Mouse (Mus musculus) kidney, embryonic 15.5 days (tissue): ENCODE measurements around the gene Dhfr. TPM values are rescaled to one million over a fixed set of nuclear protein-coding genes. Genes with fewer than 3 reads are reported as not detected.
A peak's percentile ranks its signal among the peaks of the same experiment; 100 is the strongest.

Source experiments
- ATAC-seq: fragments of 200-750 bp; cut with Nextera tagmentation; replicated peaks from 2 replicates; pipeline ENCODE4 v1.8.0; 2017; ENCODE audit warnings: moderate TSS enrichment; ENCODE audit not compliant: low FRiP score
- H3K27ac ChIP-seq: fragments of 300-500 bp; sonication (generic); 2 replicates; pipeline ENCODE4 v1.5.1; 2015; ENCODE audit warnings: mild to moderate bottlenecking, inconsistent platforms
- H3K27me3 ChIP-seq: fragments of 300-500 bp; sonication (generic); 2 replicates; pipeline ENCODE4 v1.6.1; 2015; ENCODE audit warnings: inconsistent platforms
- H3K36me3 ChIP-seq: fragments of 300-500 bp; sonication (generic); 2 replicates; pipeline ENCODE4 v1.6.1; 2015; ENCODE audit warnings: inconsistent platforms
- H3K4me1 ChIP-seq: fragments of 300-500 bp; sonication (generic); 2 replicates; pipeline ENCODE4 v1.6.1; 2015; ENCODE audit warnings: inconsistent platforms
- H3K4me2 ChIP-seq: fragments of 300-500 bp; sonication (generic); 2 replicates; pipeline ENCODE4 v1.6.1; 2015; ENCODE audit warnings: moderate library complexity, mild to moderate bottlenecking, inconsistent platforms
- H3K4me3 ChIP-seq: fragments of 300-500 bp; sonication (generic); replicated peaks from 2 replicates; pipeline ENCODE4 v1.5.1; 2015; ENCODE audit warnings: mild to moderate bottlenecking, inconsistent platforms
- H3K9ac ChIP-seq: fragments of 300-500 bp; sonication (generic); 2 replicates; pipeline ENCODE4 v1.6.1; 2015; ENCODE audit warnings: mild to moderate bottlenecking, inconsistent platforms
- H3K9me3 ChIP-seq: fragments of 300-500 bp; sonication (generic); replicated peaks from 2 replicates; pipeline ENCODE4 v1.6.1; 2016; ENCODE audit warnings: inconsistent platforms
- WGBS: fragments of 180-500 bp; shearing (Covaris S2); methylation state at CpG from one replicate; pipeline ENCODE4 v1.1.7; 2015; ENCODE audit warnings: mixed read lengths; 5-methylcytosine and 5-hydroxymethylcytosine counted together
- polyA plus RNA-seq: library from polyadenylated mRNA; unstranded; fragments of >200 nt; fragmentation: Nextera tagmentation; extraction: Ambion mirVana; gene quantifications from 2 replicates; pipeline ENCODE4 v1.2.1, GENCODE M21; 2015

Gene Dhfr
- polyA plus RNA-seq, 1 experiment from 2014 or later = 22.0 TPM

DNA sequence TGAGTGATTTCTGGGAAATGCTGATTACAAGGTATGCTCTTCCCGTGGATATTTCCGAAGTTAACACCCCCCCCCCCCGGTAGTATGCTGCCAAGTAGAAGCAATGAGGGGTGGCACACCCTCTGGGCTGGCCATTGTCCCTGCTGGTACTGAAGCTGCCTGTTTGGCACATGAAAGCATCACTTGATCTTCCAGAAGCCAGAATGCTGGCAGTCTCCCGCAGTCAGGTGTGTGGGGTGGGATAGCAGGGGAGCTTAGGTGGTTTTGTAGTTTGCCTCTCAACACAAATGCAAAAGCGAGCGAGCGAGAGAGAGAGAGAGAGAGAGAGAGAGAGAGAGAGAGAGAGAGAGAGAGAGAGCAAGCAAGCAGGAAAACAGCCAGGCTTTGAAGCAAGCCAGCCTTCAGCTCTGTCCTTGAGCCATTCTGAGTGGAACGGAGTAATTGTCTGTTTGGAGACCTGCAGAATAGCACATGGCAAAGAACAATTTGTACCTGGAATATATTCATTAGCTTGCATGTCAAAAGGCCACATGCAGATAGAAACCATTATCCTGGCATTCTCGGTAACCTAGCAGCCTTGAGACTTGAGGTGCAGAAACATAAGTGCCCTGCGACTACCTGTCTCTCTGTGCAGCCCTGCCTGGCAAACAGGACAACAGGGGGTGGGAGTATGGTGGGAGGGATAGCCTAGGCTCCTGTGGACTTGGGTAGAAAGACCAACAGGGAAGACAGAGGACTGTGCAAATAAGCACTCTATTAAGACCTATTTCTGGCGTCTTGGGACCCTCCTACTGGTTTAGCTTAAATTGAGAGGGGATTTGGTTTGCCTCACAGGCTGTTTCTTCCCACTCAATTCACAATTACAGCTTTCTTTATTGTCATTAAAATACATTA is 44.2 kb downstream of the Dhfr start:
- no peak overlapping the region for H3K4me2 ChIP-seq
- no peak for ATAC-seq
- 74% methylated on average over 11 of the region's 11 CpGs for WGBS

DNA sequence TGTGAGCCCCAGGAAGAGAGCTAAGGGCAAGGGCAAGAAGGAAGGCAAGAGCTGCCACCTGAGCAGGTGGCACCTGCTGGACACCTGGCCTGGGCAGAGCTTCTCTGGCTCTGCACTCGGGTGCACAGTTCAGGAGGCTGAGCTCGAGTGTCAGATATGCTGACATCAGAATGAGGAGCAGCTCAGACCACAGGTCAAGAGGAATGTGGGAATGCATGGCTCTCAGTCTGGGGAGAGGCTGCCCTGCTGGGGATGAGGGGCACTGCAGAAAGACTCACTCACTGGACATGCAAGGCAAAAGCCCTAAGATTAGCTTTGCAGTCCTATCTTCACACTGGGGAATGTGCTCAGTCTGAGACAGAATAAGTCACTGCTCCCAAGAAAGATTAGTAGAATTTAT is 47.5 kb downstream of the Dhfr start:
- ATAC-seq = 0 out of 2 replicates have a peak, but pooled peaks have one; percentile 25
- Histone ChIP-seq H3K36me3 (no peaks in the 10 kb centered on the region), H3K4me1 (no peaks in the 10 kb centered on the region), H3K9ac (no peak overlapping the region), H3K4me2 (no peak overlapping the region), H3K27ac (no peak overlapping the region), H3K9me3 (no peaks in the 10 kb centered on the region), H3K27me3 (no peaks in the 10 kb centered on the region), H3K4me3 (no peak overlapping the region)
- 21% methylated on average over 2 of the region's 2 CpGs for WGBS

More for the DNA sequence above, 44.2 kb downstream of the Dhfr start:
- Histone ChIP-seq H3K27me3 (no peaks in the 10 kb centered on the region), H3K9ac (no peak overlapping the region), H3K4me1 (no peaks in the 10 kb centered on the region), H3K36me3 (no peaks in the 10 kb centered on the region), H3K27ac (no peak overlapping the region), H3K9me3 (no peaks in the 10 kb centered on the region), H3K4me3 (no peak overlapping the region)

DNA sequence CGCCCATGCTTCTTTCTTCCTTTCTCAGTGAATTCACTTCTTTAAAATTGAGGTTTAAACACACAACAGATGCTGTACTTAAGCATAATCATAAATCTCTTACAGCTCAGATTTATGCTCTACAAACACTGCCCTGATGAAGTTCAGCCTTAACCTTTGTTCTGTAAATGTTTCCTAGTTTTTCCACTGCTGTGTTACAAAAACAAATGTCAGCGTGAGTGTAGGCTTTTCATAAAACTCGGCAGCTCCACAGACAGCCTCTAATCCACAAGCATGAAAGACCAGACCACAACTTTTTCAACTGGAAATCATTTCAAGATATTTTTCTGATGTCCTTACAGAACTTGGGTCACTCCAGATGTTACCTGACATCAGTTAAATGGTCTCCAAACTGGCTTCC is 49.0 kb downstream of the Dhfr start:
- H3K4me3 ChIP-seq = no peak overlapping the region
- 46% methylated on average over 3 of the region's 3 CpGs for WGBS
- H3K9me3 ChIP-seq = no peaks in the 10 kb centered on the region
- no peak for ATAC-seq
- no peak overlapping the region for H3K9ac ChIP-seq
- H3K4me2 ChIP-seq = no peak overlapping the region
- H3K27me3 ChIP-seq = no peaks in the 10 kb centered on the region
- no peak overlapping the region for H3K27ac ChIP-seq
- no peaks in the 10 kb centered on the region for H3K4me1 ChIP-seq
- H3K36me3 ChIP-seq = no peaks in the 10 kb centered on the region

- Histone ChIP-seq H3K9ac (no peak overlapping the region), H3K36me3 (no peaks in the 10 kb centered on the region), H3K27ac (no peak overlapping the region), H3K9me3 (no peaks in the 10 kb centered on the region), H3K4me2 (no peak overlapping the region), H3K4me3 (no peak overlapping the region), H3K4me1 (no peaks in the 10 kb centered on the region), H3K27me3 (no peaks in the 10 kb centered on the region)
- ATAC-seq = no peak
- 73% methylated on average over 2 of the region's 2 CpGs for WGBS
These were observed 56.0 kb downstream of the Dhfr start for GRCm38 (mm10) chr13:92410486-92410885.

DNA sequence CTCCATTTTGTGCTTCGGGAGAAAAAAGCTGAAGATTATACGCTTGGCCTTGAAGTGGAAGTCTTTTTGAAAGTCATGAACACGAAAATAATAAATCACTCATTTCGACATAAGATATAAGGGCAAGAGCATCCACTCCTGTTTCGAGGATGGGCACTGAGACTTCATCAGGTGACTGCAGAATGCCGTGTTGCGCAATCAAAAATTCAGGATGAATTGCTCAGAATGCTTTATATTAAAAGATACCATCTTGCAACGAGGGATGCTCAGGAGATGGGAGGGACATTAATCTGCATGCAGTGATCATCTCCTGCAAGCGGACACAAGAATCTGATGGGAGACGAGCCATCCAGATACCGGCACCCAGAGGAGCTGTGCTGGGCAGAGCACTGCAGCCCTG is 65.1 kb downstream of the Dhfr start:
- H3K4me2 ChIP-seq = no peak overlapping the region
- H3K4me1 ChIP-seq = no peaks in the 10 kb centered on the region
- H3K27me3 ChIP-seq = peaks cover 32% of the 10 kb centered on the region
- WGBS = 88% methylated on average over 11 of the region's 11 CpGs
- no peak overlapping the region for H3K9ac ChIP-seq
- H3K4me3 ChIP-seq = no peak overlapping the region
- H3K36me3 ChIP-seq = no peaks in the 10 kb centered on the region
- no peaks in the 10 kb centered on the region for H3K9me3 ChIP-seq
- H3K27ac ChIP-seq = no peak overlapping the region
- no peak for ATAC-seq

DNA sequence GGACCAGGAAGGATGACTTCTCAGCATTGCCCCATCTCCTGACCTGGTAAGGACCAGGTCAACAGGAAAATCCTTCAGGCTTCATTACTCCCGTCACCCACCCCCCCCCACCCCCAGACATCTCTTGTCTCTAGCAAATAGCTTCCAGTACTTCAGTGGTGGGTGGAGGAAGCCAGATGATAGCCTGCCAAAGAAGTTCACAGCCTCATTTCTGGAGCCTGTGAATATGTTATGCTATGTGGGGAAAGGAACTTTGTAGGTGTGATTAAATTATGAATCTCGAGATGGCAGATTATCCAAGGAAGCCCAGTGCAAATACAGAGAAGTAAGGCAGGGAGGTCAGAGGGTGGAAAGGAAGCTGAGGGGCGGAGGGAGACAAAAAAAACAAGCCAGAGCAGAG is 69.2 kb downstream of the Dhfr start:
- 35% methylated on average over 3 of the region's 3 CpGs for WGBS
- ATAC-seq = no peak
- Histone ChIP-seq H3K4me1 (peaks cover 20% of the 10 kb centered on the region), H3K27me3 (peaks cover 73% of the 10 kb centered on the region), H3K9ac (no peak overlapping the region), H3K9me3 (no peaks in the 10 kb centered on the region), H3K36me3 (no peaks in the 10 kb centered on the region), H3K4me2 (no peak overlapping the region), H3K4me3 (no peak overlapping the region), H3K27ac (no peak overlapping the region)

DNA sequence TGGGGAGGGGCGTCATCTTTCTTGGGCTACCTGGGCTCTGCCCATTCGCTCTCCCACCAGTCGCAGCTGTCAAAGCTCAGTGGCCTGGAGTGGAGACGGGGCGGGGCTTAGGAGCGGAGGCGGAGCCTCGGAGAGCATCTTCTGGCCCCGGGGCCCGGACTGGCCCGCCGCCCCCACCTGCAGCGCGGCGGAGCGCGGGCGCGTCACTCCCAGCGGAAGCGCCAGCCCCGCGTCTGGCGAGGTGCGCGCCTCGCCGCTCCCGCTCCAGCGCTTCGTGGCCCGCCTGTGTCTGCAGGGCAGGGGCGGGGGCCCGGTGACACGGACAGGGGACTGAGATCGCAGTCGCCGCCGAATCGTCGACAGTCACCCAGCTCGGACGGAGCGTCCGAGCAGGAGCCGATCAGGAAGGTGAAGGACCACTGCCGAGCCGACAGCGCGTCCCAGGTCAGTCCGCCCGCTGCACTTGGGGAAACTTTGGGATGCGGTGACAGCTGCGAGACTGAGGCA is 71.3 kb downstream of the Dhfr start, which contains the start of gene Ankrd34b:
Gene Ankrd34b (plus strand): TSS at position 139 of the 507 bp plus-strand sequence.
- under 1% methylated on average over 49 of the region's 54 CpGs for WGBS
- H3K4me2 ChIP-seq = peak within 1 kb of the TSS; percentile 97
- peaks cover 20% of the 10 kb centered on the region for H3K4me1 ChIP-seq
- H3K9ac ChIP-seq = peak within 1 kb of the TSS; percentile 43
- peak; percentile 86 for ATAC-seq
- H3K27ac ChIP-seq = no peak within 1 kb of the TSS
- H3K4me3 ChIP-seq = peak within 1 kb of the TSS; percentile 59
- H3K27me3 ChIP-seq = peaks cover 75% of the 10 kb centered on the region
- H3K9me3 ChIP-seq = no peaks in the 10 kb centered on the region
- H3K36me3 ChIP-seq = no peaks in the 10 kb centered on the region

DNA sequence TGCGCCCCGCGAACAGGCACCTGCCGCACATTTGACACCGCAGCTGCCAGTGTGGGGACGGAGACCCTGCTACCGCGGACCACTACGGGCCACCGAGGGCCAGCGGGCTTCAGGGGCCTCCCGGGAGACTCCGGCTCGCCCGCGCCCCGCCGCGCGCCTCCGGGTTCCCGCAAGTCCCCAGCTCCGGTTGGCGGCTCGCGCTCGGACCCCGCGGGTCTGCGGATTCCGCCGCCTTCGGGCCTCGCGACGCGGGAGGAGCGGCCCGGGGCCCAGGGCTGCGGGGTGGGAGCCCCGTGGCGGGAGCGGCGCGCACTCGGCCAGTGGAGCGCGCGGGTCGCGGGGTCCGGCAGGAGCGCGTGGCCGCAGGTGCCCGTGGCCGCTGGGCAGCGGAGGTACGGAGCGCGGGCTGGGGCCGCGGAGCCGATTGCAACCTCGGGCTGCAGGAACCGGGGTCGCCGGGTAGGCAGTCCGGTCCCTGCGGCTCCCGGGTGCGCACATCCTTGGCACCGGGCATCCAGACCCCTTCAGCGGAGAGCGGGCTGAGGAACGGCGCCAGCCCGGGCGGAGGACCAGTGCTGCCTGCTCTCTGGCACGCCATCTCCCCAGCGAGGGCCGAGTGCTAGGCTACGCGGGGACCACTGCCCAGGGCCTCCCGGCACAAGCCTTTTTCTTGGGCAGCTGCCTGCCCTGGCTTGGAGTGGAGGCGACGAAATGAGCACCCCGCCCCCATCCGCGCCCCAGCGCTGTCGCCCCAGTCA is 71.9 kb downstream of the Dhfr start:
- peaks cover 70% of the 10 kb centered on the region for H3K27me3 ChIP-seq
- peak; percentile 77 for ATAC-seq
- WGBS = under 1% methylated on average over 91 of the region's 92 CpGs

DNA sequence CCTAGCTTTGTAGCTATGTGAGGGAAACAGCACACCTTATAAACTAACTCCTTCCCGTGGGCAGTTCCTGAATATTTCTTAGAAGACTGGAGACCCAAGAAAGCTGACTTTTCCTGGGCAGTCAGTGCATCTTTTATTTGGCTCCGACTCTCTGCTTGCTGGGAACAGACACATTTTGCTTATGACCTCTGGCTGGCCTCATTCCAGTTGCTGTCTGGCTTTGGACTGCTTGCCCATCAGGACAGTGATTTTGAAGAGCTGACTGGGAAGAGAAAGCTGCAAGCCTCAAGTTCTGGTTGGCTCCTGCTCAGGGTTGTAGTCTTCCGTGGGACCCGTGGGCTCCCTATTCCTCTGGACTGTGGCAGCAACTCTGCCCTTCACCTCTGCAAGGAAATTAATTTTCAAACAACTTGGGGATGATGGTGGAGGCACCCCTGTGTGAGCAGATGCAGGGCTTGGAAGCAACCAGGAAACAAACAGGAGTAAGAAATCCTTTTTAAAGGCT is 72.9 kb downstream of the Dhfr start:
- Histone ChIP-seq H3K4me3 (peak overlapping the region; percentile 59), H3K36me3 (no peaks in the 10 kb centered on the region), H3K9ac (no peak overlapping the region), H3K4me2 (peak overlapping the region; percentile 97), H3K27me3 (peaks cover 70% of the 10 kb centered on the region), H3K9me3 (no peaks in the 10 kb centered on the region), H3K4me1 (peaks cover 20% of the 10 kb centered on the region), H3K27ac (no peak overlapping the region)
- WGBS = 37% methylated on average over 4 of the region's 4 CpGs
- no peak for ATAC-seq

More for the DNA sequence above, 71.9 kb downstream of the Dhfr start:
- peak overlapping the region; percentile 97 for H3K4me2 ChIP-seq
- H3K9ac ChIP-seq = peak overlapping the region; percentile 43
- no peaks in the 10 kb centered on the region for H3K9me3 ChIP-seq
- H3K36me3 ChIP-seq = no peaks in the 10 kb centered on the region
- H3K4me3 ChIP-seq = peak overlapping the region; percentile 59
- H3K27ac ChIP-seq = no peak overlapping the region
- peaks cover 20% of the 10 kb centered on the region for H3K4me1 ChIP-seq

Other genes starting within 250 kb of the Dhfr start
- gene Rasgrf2, start 223.1 kb upstream of the Dhfr start, polyA plus RNA-seq = 1.0 and 1.5 TPM in 2 replicates
- 0.95 and 1.4 TPM in 2 replicates for gene Gm20379, start 48.7 kb upstream of the Dhfr start, polyA plus RNA-seq
- gene Msh3, start 277 bp downstream of the Dhfr start, polyA plus RNA-seq = 29.6 and 33.1 TPM in 2 replicates
- 0.21 and 0.41 TPM in 2 replicates for gene Ankrd34b, start 71.2 kb downstream of the Dhfr start, polyA plus RNA-seq
- 0.14 TPM in 1 of 2 replicates, not detected in the other for gene Fam151b, start 129.3 kb downstream of the Dhfr start, polyA plus RNA-seq
- gene Zfyve16, start 176.1 kb downstream of the Dhfr start, polyA plus RNA-seq = 11.0 and 11.6 TPM in 2 replicates
- gene Spz1, start 221.4 kb downstream of the Dhfr start, polyA plus RNA-seq = not detected in 2 replicates